In genomic region chr8:3609046-3609815, GRCm38 (mm10) we compare ENCODE assay signal across 12 mouse cellular contexts. TPM values are rescaled to one million over a fixed set of nuclear protein-coding genes. Genes with fewer than 3 reads are reported as not detected.
DNase-seq lines count a peak whose midpoint lies in the region; ATAC-seq and TF ChIP-seq lines count a peak whose summit lies in the region.
"Had no signal": no experiment of that assay in that cellular context is flagged by ENCODE, and none has a peak within 500 bp of the region (broad histone marks: within the 10 kb centered on the region; RNA-seq: fewer than 3 reads in every experiment).

No protein-coding gene starts in this region.

- no peak for TF ChIP-seq CTCF in liver, postnatal 0 days (IDR thresholded peaks at IDR 0.05; ENCODE audit: low read depth)

- H3K27me3 ChIP-seq in liver, postnatal 0 days (ENCODE audit: insufficient read depth, low read length): no peaks in the 10 kb centered on the region
- H3K27me3 ChIP-seq in liver, embryonic 12.5 days (replicated peaks): no peaks in the 10 kb centered on the region
- H3K27me3 ChIP-seq: neural tube, embryonic 13.5 days had no signal

- no peak overlapping the region for H3K9ac ChIP-seq in liver, postnatal 0 days (replicated peaks)
- no peak overlapping the region for H3K9ac ChIP-seq in liver, embryonic 12.5 days
- H3K9ac ChIP-seq: neural tube, embryonic 13.5 days had no signal

- ATAC-seq in liver, postnatal 0 days: peak; percentile 11; the same call in 1 of the 2 replicates
- no peak for ATAC-seq in liver, embryonic 12.5 days

- peaks cover 53% of the 10 kb centered on the region for H3K36me3 ChIP-seq in liver, postnatal 0 days (replicated peaks; ENCODE audit: insufficient read depth, low read length)
- H3K36me3 ChIP-seq in liver, embryonic 12.5 days: peaks cover 70% of the 10 kb centered on the region

- no peaks in the 10 kb centered on the region for H3K4me1 ChIP-seq in liver, postnatal 0 days (ENCODE audit: insufficient read depth)
- H3K4me1 ChIP-seq in liver, embryonic 12.5 days: no peaks in the 10 kb centered on the region
- H3K4me1 ChIP-seq: neural tube, embryonic 13.5 days had no signal

- no peak overlapping the region for H3K4me3 ChIP-seq in liver, postnatal 0 days (ENCODE audit: low read depth, low read length)
- H3K4me3 ChIP-seq in liver, embryonic 12.5 days: no peak overlapping the region
- H3K4me3 ChIP-seq: neural tube, embryonic 13.5 days had no signal

- peak overlapping the region; percentile 34 for H3K27ac ChIP-seq in liver, postnatal 0 days (ENCODE audit: low read depth)
- H3K27ac ChIP-seq in liver, embryonic 12.5 days: no peak overlapping the region
- H3K27ac ChIP-seq: macrophage; neural tube, embryonic 13.5 days had no signal

- H3K9me3 ChIP-seq in liver, postnatal 0 days (ENCODE audit: low read length): no peaks in the 10 kb centered on the region
- no peaks in the 10 kb centered on the region for H3K9me3 ChIP-seq in liver, embryonic 12.5 days (replicated peaks)
- H3K9me3 ChIP-seq: neural tube, embryonic 13.5 days had no signal

- no peak overlapping the region for H3K4me2 ChIP-seq in liver, postnatal 0 days (ENCODE audit: low read depth, low read length)
- no peak overlapping the region for H3K4me2 ChIP-seq in liver, embryonic 12.5 days
- H3K4me2 ChIP-seq: neural tube, embryonic 13.5 days had no signal

- peak; percentile 73 for DNase-seq in adrenal gland, postnatal 14 days
- DNase-seq in adrenal gland, postnatal 25 days: no peak
- DNase-seq in liver, postnatal 0 days: no peak
- peak; percentile 62 for DNase-seq in kidney, adult 18-20 months
- peak; percentile 63 for DNase-seq in retina, postnatal 1 day
- no peak for DNase-seq in thymus, postnatal 14 days
- DNase-seq in left cerebral cortex, adult 8-10 months (ENCODE audit: low spot score in 2 of 2): no peak
- DNase-seq: B cell, adult 2 months; cerebellum, adult 11-12 months had no signal

- 79% methylated on average over 12 of the region's 12 CpGs for WGBS in liver, postnatal 0 days (ENCODE audit: insufficient replicate concordance)
- WGBS in liver, embryonic 12.5 days (ENCODE audit: insufficient replicate concordance): 83% methylated on average over 12 of the region's 12 CpGs

- TF ChIP-seq EP300 in liver, postnatal 0 days (IDR thresholded peaks at IDR 0.05; ENCODE audit: low read depth): no peak

RNA-seq across cellular contexts. Expression of gene Xab2, which starts 11.9 kb away (rescaled TPM):
- 31.5 and 38.2 TPM in 2 replicates for total RNA-seq in adrenal gland, postnatal 14 days (2021)
- 34.8 and 40.9 TPM in 2 replicates for total RNA-seq in adrenal gland, postnatal 25 days (2021)
- polyA plus RNA-seq in liver, postnatal 0 days (2015; fragmentation: Nextera tagmentation; extraction: Ambion mirVana): 13.2 and 15.9 TPM in 2 replicates
- 42.8 and 43.2 TPM in 2 replicates for polyA plus RNA-seq in liver, embryonic 12.5 days (2016; fragmentation: Nextera tagmentation; extraction: Ambion mirVana)
- 10 to 100 TPM; 38.1 to 41.5 (median 40.5) TPM for total RNA-seq in left cerebral cortex, adult 8-10 months (2022)

RNA-seq across cellular contexts. Expression of gene Pet100, which starts 12.1 kb away (rescaled TPM):
- 121 TPM in 2 replicates for total RNA-seq in adrenal gland, postnatal 14 days (2021)
- total RNA-seq in adrenal gland, postnatal 25 days (2021): 90.3 and 117 TPM in 2 replicates
- polyA plus RNA-seq in liver, postnatal 0 days (2015; fragmentation: Nextera tagmentation; extraction: Ambion mirVana): 88.9 and 91.2 TPM in 2 replicates
- polyA plus RNA-seq in liver, embryonic 12.5 days (2016; fragmentation: Nextera tagmentation; extraction: Ambion mirVana): 97.5 and 101 TPM in 2 replicates
- total RNA-seq in left cerebral cortex, adult 8-10 months (2022): 10 to 100 TPM; 55.9 to 90.3 (median 75.7) TPM

RNA-seq across cellular contexts. Expression of gene Pcp2, which starts 16.1 kb away (rescaled TPM):
- not detected in 2 replicates for total RNA-seq in adrenal gland, postnatal 14 days (2021)
- total RNA-seq in adrenal gland, postnatal 25 days (2021): not detected in 2 replicates
- polyA plus RNA-seq in liver, postnatal 0 days (2015; fragmentation: Nextera tagmentation; extraction: Ambion mirVana): 0.07 TPM in 1 of 2 replicates, not detected in the other
- 0.11 TPM in 1 of 2 replicates, not detected in the other for polyA plus RNA-seq in liver, embryonic 12.5 days (2016; fragmentation: Nextera tagmentation; extraction: Ambion mirVana)
- not detected for total RNA-seq in left cerebral cortex, adult 8-10 months (2022)
- polyA plus RNA-seq: macrophage; neural tube, embryonic 13.5 days had no signal

RNA-seq across cellular contexts. Expression of gene Stxbp2, which starts 21.5 kb away (rescaled TPM):
- total RNA-seq in adrenal gland, postnatal 14 days (2021): 79.6 and 116 TPM in 2 replicates
- total RNA-seq in adrenal gland, postnatal 25 days (2021): 123 and 133 TPM in 2 replicates
- 40.5 and 46.9 TPM in 2 replicates for polyA plus RNA-seq in liver, postnatal 0 days (2015; fragmentation: Nextera tagmentation; extraction: Ambion mirVana)
- polyA plus RNA-seq in liver, embryonic 12.5 days (2016; fragmentation: Nextera tagmentation; extraction: Ambion mirVana): 71.7 and 76.5 TPM in 2 replicates
- total RNA-seq in left cerebral cortex, adult 8-10 months (2022): 10 to 100 TPM; 55.4 to 80.3 (median 63.3) TPM

RNA-seq across cellular contexts. Expression of gene Camsap3, which starts 22.1 kb away (rescaled TPM):
- 8.8 and 10.3 TPM in 2 replicates for total RNA-seq in adrenal gland, postnatal 14 days (2021)
- total RNA-seq in adrenal gland, postnatal 25 days (2021): 7.0 and 10.0 TPM in 2 replicates
- 2.4 and 2.6 TPM in 2 replicates for polyA plus RNA-seq in liver, postnatal 0 days (2015; fragmentation: Nextera tagmentation; extraction: Ambion mirVana)
- 2.0 and 2.2 TPM in 2 replicates for polyA plus RNA-seq in liver, embryonic 12.5 days (2016; fragmentation: Nextera tagmentation; extraction: Ambion mirVana)
- 10 to 100 TPM; 29.0 to 34.2 (median 32.6) TPM for total RNA-seq in left cerebral cortex, adult 8-10 months (2022)

Comparison
In these comparisons a context has a peak if more than half of its experiments do, and no peak if none do; other contexts are left out.
1. DNase-seq: peak in adrenal gland, postnatal 14 days (single experiment), kidney, adult 18-20 months (single experiment) and retina, postnatal 1 day (single experiment); none in adrenal gland, postnatal 25 days (single experiment), liver, postnatal 0 days (single experiment), thymus, postnatal 14 days (single experiment) and left cerebral cortex, adult 8-10 months (0 of 2).